Mouse (Mus musculus): Measurements from ENCODE around the gene Veph1.

The Veph1 gene

GRCm38 (mm10) chr3:66091746-66092145, 204.9 kb downstream of the Veph1 start:
- no peak for DNase-seq

GRCm38 (mm10) chr3:66087608-66088007, 209.0 kb downstream of the Veph1 start:
- DNase-seq, result no peak

- DNase-seq, result no peak
Measured at GRCm38 (mm10) chr3:66083856-66084255, 212.8 kb downstream of the Veph1 start.

- DNase-seq, result no peak
Measured at GRCm38 (mm10) chr3:66083407-66083806, 213.2 kb downstream of the Veph1 start.

DNA sequence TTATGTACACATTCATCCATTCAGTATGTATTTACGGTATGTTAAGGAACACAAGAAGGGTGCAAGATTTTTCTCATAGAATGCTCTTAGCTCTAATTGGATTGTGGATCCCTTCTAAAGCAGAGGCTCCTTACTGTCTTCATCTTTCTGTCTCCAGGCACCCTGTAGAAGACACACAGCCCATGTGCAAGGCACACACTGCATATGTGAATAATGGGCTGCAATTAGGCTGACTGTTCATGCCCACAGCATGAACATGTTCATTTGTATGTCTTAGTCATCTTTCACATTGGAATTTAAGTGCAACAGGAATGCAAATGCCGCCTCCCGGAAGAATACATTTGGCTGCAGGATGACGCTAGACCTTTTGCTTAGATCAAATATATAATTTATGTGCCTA, 213.7 kb downstream of the Veph1 start:
- DNase-seq, result no peak

GRCm38 (mm10) chr3:66081363-66081736, 215.3 kb downstream of the Veph1 start:
- no peak for DNase-seq

- DNase-seq, result no peak
Measured at GRCm38 (mm10) chr3:66080631-66081362, 215.8 kb downstream of the Veph1 start.

DNA sequence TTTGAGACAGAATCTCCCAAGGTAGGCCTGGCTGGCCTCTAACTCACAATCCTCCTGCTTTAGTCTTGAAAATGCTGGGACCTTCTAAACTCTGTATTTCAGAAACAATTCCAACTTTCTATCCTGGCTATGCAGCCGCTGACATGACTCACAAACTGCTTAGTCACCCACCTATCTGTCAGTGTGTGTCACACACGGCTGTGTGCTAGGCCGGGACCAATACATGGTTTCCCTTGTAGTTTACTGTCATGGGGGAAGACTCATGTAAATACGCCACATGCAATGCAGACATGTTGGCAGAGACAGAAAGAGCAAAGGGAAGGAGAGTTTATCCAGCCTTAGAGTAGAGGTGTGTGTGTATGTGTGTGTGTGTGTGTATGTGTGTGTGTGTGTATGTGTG, 216.8 kb downstream of the Veph1 start:
- DNase-seq, result no peak

GRCm38 (mm10) chr3:66078898-66079537, 217.6 kb downstream of the Veph1 start:
- DNase-seq, result peak; percentile 39

GRCm38 (mm10) chr3:66078026-66078721, 218.5 kb downstream of the Veph1 start:
- peak; percentile 13 for DNase-seq

GRCm38 (mm10) chr3:66070274-66070673, 226.4 kb downstream of the Veph1 start:
- no peak for DNase-seq

- peak; percentile 22 for DNase-seq
Measured at GRCm38 (mm10) chr3:66063881-66064280, 232.8 kb downstream of the Veph1 start.

- DNase-seq, result no peak
Measured at GRCm38 (mm10) chr3:66056912-66057311, 239.7 kb downstream of the Veph1 start.

DNA sequence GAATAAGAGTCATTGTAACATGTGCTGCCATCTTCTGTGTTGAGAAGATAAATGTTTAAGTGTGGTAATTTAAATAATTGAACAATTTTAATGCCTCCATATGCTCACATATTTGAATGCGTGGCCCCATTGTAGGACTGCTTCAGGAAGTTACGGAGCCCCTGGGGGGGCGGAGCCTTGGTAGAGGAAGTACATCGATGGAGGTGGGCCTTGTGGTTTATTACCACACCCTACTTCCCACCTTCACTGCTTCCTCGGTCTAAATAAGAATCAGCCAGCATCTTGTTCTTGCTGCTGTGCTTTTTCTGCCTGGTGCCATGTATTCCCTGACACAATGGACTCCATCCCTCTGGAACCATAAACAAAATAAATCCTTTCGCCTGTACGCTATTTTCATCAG, 241.0 kb downstream of the Veph1 start:
- DNase-seq, result no peak

DNA sequence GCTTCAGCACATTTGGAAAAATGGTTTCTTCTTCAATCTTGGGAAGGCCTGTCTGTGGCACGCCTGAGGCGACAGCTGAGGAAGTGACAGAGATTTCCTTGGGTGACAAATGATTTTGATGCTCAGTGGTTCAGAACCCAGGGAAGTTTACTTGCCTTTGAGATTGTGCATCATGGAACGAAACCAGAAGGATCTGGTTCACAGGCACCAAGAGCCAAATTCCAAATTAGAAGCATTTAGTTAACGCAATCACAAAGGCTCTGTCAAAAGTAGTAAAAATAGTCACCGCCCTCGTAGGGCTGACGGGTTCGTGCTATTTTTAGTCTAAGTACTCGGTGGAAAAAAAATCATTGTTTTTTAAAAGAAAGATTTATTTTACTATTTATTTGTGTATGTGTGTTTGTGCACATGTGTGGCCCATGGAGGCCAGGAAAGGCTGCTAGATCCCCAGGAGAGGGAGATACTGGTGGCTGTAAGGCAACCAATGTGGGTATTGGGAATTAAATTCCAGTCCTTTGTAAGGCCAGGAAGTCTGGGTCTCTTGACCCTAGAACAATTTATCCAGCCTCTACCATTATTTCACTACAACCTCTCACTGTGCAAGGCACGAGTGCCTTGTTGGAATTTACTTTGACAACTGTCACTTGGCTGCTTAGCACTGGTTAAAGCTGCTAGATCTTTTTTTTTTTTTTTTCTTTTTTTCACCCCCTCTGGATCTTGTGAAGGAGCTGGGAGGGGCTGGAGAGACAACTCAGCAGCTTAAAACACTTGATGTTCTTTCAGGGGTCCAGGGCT, 246.3 kb downstream of the Veph1 start:
- no peak for DNase-seq

- DNase-seq, result no peak
Measured at GRCm38 (mm10) chr3:66040857-66041494, 255.7 kb downstream of the Veph1 start.

GRCm38 (mm10) chr3:66035226-66035625, 261.4 kb downstream of the Veph1 start:
- DNase-seq, result no peak

DNA sequence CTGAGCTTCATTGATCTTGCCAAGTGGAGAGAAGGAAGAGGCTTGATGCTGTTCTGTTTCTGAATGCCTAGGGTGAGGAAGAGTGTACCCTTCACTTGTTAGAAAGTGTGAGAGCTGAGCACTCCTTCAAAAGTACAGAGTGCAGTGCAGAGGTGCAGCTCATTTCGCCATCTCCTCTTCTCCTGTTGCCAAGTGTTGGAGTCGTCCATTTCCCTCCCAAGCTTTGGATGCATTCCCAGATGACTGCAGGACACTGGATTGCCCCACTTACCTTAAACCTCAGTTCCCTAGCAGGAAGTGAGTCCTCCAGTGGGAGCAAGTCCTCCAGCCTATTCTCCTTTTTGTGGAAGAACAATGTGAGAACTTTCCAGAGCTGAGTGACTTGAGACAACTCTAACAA, 263.3 kb downstream of the Veph1 start:
- no peak for DNase-seq

GRCm38 (mm10) chr3:66025454-66025853, 271.2 kb downstream of the Veph1 start:
- no peak for DNase-seq

GRCm38 (mm10) chr3:66024220-66024792, 272.3 kb downstream of the Veph1 start:
- no peak for DNase-seq

DNA sequence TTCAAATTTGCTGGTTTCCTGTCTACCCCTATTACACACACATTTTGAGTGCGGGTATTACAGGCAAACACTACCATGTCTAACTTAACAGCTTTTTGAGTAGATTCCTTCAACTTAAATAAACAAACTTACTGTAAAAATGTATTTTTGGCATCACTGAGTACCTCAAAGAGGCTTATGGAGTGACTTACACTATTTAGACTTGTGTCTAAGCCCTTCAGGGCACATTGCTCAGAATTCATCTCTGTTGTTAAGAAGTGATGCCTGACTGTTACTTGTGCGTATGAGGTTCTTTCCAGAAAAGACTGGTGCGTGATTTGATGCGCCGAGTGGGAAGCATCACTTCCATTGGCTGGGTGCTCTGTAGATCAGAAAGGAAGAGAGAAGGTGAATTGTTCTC, 277.5 kb downstream of the Veph1 start:
- DNase-seq, result no peak

All from kidney, postnatal 10 days (tissue).